In genomic region chr1:116428396-116428795, GRCm38 (mm10) we compare ENCODE assay signal across 20 mouse cellular contexts.
DNase-seq lines count a peak whose midpoint lies in the region; ATAC-seq and TF ChIP-seq lines count a peak whose summit lies in the region.
"Had no signal": no experiment of that assay in that cellular context is flagged by ENCODE, and none has a peak within 500 bp of the region (broad histone marks: within the 10 kb centered on the region; RNA-seq: fewer than 3 reads in every experiment).

No protein-coding gene starts in this region.

- no peak overlapping the region for H3K4me3 ChIP-seq in hindbrain, postnatal 0 days (ENCODE audit: low read length)
- H3K4me3 ChIP-seq in hindbrain, embryonic 16.5 days (ENCODE audit: low read length): no peak overlapping the region
- no peak overlapping the region for H3K4me3 ChIP-seq in midbrain, postnatal 0 days (ENCODE audit: low read depth, low read length)
- H3K4me3 ChIP-seq: forebrain, embryonic 13.5 days; heart, embryonic 15.5 days; kidney, embryonic 15.5 days; limb, embryonic 15.5 days; neural tube, embryonic 12.5 days had no signal

- peaks cover 4% of the 10 kb centered on the region; the same call in 1 of the 2 replicates for H3K9me3 ChIP-seq in hindbrain, postnatal 0 days (ENCODE audit: low read length)
- H3K9me3 ChIP-seq in hindbrain, embryonic 16.5 days (ENCODE audit: control insufficient read depth, low read length): peaks cover 2% of the 10 kb centered on the region; the same call in 1 of the 2 replicates
- H3K9me3 ChIP-seq in midbrain, postnatal 0 days (ENCODE audit: low read length): no peaks in the 10 kb centered on the region
- H3K9me3 ChIP-seq: forebrain, embryonic 13.5 days; heart, embryonic 15.5 days; kidney, embryonic 15.5 days; limb, embryonic 15.5 days; neural tube, embryonic 12.5 days had no signal

- no peaks in the 10 kb centered on the region for H3K36me3 ChIP-seq in hindbrain, postnatal 0 days (ENCODE audit: insufficient read depth, low read length)
- H3K36me3 ChIP-seq in hindbrain, embryonic 16.5 days (ENCODE audit: control insufficient read depth, insufficient read depth, low read length): no peaks in the 10 kb centered on the region
- H3K36me3 ChIP-seq in midbrain, postnatal 0 days (ENCODE audit: insufficient read depth, low read length): no peaks in the 10 kb centered on the region
- H3K36me3 ChIP-seq: heart, embryonic 15.5 days; kidney, embryonic 15.5 days; limb, embryonic 15.5 days; neural tube, embryonic 12.5 days had no signal

- no peak overlapping the region for H3K4me2 ChIP-seq in hindbrain, postnatal 0 days (ENCODE audit: low read depth, low read length)
- H3K4me2 ChIP-seq in hindbrain, embryonic 16.5 days (ENCODE audit: low read length): no peak overlapping the region
- H3K4me2 ChIP-seq in midbrain, postnatal 0 days (ENCODE audit: low read depth, low read length, poor library complexity, severe bottlenecking): no peak overlapping the region
- H3K4me2 ChIP-seq: forebrain, embryonic 13.5 days; heart, embryonic 15.5 days; kidney, embryonic 15.5 days; limb, embryonic 15.5 days; neural tube, embryonic 12.5 days had no signal

- no peak overlapping the region for H3K9ac ChIP-seq in hindbrain, postnatal 0 days (replicated peaks; ENCODE audit: low read length)
- no peak overlapping the region for H3K9ac ChIP-seq in hindbrain, embryonic 16.5 days (ENCODE audit: low read depth, low read length)
- no peak overlapping the region for H3K9ac ChIP-seq in midbrain, postnatal 0 days (replicated peaks; ENCODE audit: low read length, poor library complexity, severe bottlenecking)
- H3K9ac ChIP-seq: forebrain, embryonic 13.5 days; heart, embryonic 15.5 days; kidney, embryonic 15.5 days; limb, embryonic 15.5 days; neural tube, embryonic 12.5 days had no signal

- no peaks in the 10 kb centered on the region for H3K4me1 ChIP-seq in hindbrain, postnatal 0 days (ENCODE audit: insufficient read depth, low read length)
- no peaks in the 10 kb centered on the region for H3K4me1 ChIP-seq in hindbrain, embryonic 16.5 days (ENCODE audit: control insufficient read depth, insufficient read depth, low read depth, low read length)
- 0 out of 2 replicates have a peak, but pooled peaks cover 3% of the 10 kb centered on the region for H3K4me1 ChIP-seq in midbrain, postnatal 0 days (ENCODE audit: insufficient read depth, low read length)
- H3K4me1 ChIP-seq: forebrain, embryonic 13.5 days; heart, embryonic 15.5 days; kidney, embryonic 15.5 days; limb, embryonic 15.5 days; neural tube, embryonic 12.5 days had no signal

- TF ChIP-seq CTCF in hindbrain, postnatal 0 days (IDR thresholded peaks at IDR 0.05; ENCODE audit: low read depth): no peak
- no peak for TF ChIP-seq CTCF in midbrain, postnatal 0 days (IDR thresholded peaks at IDR 0.05)

- no peaks in the 10 kb centered on the region for H3K27me3 ChIP-seq in hindbrain, postnatal 0 days (ENCODE audit: insufficient read depth, low read length)
- H3K27me3 ChIP-seq in hindbrain, embryonic 16.5 days (replicated peaks; ENCODE audit: control insufficient read depth, insufficient read depth, low read length): no peaks in the 10 kb centered on the region
- H3K27me3 ChIP-seq in midbrain, postnatal 0 days (ENCODE audit: insufficient read depth, low read length): no peaks in the 10 kb centered on the region
- H3K27me3 ChIP-seq: forebrain, embryonic 13.5 days; heart, embryonic 15.5 days; kidney, embryonic 15.5 days; limb, embryonic 15.5 days; neural tube, embryonic 12.5 days had no signal

- 47% methylated on average over 2 of the region's 2 CpGs for WGBS in hindbrain, postnatal 0 days
- 46% methylated on average over 2 of the region's 2 CpGs for WGBS in hindbrain, embryonic 16.5 days
- 43% methylated on average over 2 of the region's 2 CpGs for WGBS in midbrain, postnatal 0 days

- H3K27ac ChIP-seq in hindbrain, postnatal 0 days: no peak overlapping the region
- H3K27ac ChIP-seq in hindbrain, embryonic 16.5 days (ENCODE audit: low read depth, low read length): no peak overlapping the region
- no peak overlapping the region for H3K27ac ChIP-seq in midbrain, postnatal 0 days (ENCODE audit: low read depth, low read length)
- H3K27ac ChIP-seq: forebrain, embryonic 13.5 days; heart, embryonic 15.5 days; kidney, embryonic 15.5 days; limb, embryonic 15.5 days; neural tube, embryonic 12.5 days; stomach, postnatal 0 days had no signal

- 0 out of 2 replicates have a peak, but pooled peaks have one; percentile 45 for ATAC-seq in hindbrain, postnatal 0 days
- no peak for ATAC-seq in hindbrain, embryonic 16.5 days
- no peak for ATAC-seq in midbrain, postnatal 0 days (ENCODE audit: low FRiP score)
- ATAC-seq: CD4-positive, CD25-positive, alpha-beta regulatory T cell, adult 4 months; forebrain, embryonic 13.5 days; lung, postnatal 0 days had no signal

- peak; percentile 5 for DNase-seq in embryo, embryonic 11 days
- DNase-seq in embryo, embryonic 10 days (ENCODE audit: low spot score): no peak
- DNase-seq in hindbrain, postnatal 0 days (ENCODE audit: low spot score): peak; percentile 48
- DNase-seq in right cerebral cortex, adult 18-20 months: peak; percentile 3
- DNase-seq in right cerebral cortex, postnatal 25 days: no peak
- DNase-seq in midbrain, postnatal 0 days (ENCODE audit: low spot score): peak; percentile 30
- no peak for DNase-seq in lung, postnatal 25 days (ENCODE audit: low spot score)
- DNase-seq: cerebellum, adult 9-11 months; gastrocnemius, postnatal 25 days; heart, postnatal 4 days; kidney, postnatal 4 days had no signal

Comparison
In these comparisons a context has a peak if more than half of its experiments do, and no peak if none do; other contexts are left out.
1. DNase-seq: peak in embryo, embryonic 11 days (single experiment), hindbrain, postnatal 0 days (single experiment), right cerebral cortex, adult 18-20 months (single experiment) and midbrain, postnatal 0 days (single experiment); none in embryo, embryonic 10 days (single experiment), right cerebral cortex, postnatal 25 days (single experiment) and lung, postnatal 25 days (single experiment).